Mouse (Mus musculus) cerebellum, postnatal 36 days (tissue): ENCODE results near the gene Hdhd3.

Source experiments
- DNase-seq, 2 experiments: peaks; one replicate each; pipeline ENCODE4 v3.0.0; 2021 to 2022; ENCODE audit warnings: mixed read lengths in 2 of 2

The Hdhd3 gene

DNA sequence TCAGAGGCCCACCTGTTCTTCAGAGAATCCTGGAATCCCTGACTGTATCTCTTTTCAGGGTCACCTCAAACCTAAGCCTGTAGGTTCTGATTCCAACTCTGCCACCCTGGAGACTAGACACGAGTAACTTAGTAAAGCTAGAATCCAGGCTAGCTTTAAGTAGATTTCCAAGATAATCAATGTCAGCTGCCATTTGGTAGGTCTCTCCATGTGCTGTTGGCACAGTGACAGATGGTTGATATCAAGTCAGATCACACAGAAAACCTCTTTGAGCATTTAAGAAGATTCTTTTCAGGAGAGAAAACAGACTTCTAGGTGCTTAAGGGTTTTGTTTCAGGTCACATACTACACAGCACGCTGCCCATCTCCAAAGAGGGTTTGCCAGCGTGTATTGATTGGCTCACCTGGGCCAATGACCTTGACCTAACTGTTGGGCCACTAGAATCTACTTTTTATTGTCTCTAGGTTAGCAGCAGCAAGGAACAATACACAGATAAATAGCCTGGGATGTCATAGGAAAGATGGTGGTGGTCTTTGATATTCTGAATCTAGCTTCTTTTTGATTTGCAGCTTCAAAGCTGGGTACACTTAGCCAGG is at the start of gene Hdhd3:
Gene Hdhd3 (minus strand): TSS at position 94 of the 597 bp plus-strand sequence.
- no peak for DNase-seq

DNA sequence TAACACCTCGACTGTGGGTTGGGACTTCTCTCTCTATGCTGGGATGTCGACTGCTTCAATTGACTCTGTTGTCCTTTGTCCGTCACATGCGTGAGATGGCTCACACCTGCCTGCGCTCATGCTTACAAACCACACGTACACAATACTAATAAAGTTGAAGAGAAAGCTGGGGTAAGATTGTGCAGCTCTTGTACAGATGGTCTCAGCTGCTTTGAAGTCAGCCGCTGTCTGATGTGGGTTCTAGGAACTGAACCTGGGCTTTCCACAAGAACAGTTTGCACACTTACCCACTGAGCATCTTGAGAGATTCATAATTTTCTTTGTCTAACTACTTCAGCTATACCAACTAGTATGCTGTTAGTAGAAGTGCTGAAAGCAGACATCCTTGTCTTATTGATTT is 48.7 kb upstream of the Hdhd3 start:
- DNase-seq: no peak

DNA sequence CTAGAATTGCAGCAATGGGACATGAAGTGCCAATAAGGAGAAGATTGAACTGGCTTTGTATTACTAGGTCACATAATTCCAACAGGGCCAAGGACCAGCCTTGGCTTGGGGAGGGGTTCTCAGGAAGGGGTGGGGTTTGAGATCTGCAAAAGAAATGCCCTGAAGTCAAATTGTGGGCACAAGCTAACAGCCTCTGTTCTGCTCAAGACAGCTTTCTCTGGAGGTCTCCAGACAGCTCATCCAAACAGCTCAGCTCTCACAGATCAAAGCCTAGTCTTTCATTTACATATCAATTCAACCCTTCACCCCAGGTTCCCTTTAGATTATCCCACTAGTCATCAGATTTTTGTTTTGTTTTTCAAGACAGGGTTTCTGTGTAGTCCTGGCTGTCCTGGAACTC is 41.5 kb upstream of the Hdhd3 start:
- DNase-seq: no peak

DNA sequence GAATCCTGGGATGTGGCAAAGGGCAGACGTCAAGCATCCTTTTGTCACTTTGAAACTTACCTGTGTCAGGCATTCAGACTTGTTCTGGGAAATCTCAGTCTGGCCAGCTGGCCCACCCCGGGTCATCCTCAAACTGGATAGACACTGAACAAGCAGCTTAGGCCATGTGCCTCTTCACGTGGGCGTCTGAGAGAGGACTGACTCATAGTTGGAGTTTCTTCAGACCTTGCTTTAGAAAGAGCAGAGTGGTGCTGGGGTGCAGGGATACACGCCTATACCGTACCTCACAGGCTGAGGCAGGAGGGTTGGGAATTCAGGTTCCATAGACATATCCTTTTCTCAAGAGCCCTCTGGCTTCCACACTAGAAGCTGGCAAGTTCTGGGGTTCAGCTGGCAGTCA is 40.5 kb upstream of the Hdhd3 start:
- DNase-seq: no peak

DNA sequence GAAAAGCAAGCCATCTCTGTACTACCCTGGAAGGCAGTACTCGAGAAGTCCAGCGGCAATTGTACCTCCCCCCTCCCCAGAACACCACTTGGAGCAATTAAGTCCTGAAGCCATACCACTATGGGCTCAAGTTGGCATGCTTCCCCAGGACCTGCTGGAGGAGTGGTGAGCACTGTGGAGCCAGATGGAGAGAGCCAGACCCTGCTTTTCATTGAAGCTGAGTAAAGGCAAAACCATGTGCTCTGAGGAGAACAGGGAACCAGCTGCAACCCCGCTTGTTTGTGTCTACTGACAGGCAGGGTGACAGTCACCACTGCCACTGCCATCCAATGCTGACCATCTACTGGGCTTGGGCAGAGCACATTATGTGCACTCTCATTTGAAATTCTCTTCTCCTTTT is 38.5 kb upstream of the Hdhd3 start:
- no peak for DNase-seq

DNA sequence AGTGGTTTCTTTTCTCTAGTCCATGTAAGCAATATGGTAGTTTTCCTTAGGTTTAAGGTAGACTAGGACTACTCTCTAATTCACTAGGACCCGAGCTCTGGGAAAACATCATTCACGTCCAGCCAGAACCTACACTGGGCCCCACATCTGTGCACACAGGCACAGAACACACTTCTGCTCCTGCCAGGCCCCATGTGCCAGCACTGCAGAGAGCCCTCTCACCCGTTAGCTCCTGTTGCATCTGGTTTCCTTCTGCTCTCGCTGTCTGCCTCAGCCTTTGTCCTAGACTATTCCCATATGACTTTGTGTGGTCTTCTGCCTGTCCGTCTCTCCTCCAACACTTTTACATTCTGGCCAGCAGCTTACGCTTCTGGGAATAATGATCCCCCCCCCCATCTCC is 30.5 kb upstream of the Hdhd3 start:
- DNase-seq: no peak

DNA sequence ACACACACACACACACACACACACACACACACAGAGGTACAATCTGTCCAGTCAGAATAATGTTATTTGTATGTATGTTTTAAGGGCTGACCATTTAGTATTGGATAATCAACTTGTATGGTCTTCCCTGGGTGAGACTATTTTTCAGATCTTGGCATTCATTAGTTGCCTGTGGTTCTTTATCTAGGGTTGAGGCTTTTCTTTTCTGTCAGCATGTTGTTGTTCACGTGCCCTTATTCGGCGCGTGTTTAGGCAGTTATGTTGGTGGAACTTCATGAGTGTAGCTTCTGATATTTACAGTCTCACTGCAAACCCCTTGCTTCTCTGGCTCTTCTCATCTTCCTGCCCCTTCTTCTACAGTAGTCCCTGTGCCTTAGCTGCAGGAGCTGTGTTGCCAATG is 24.4 kb upstream of the Hdhd3 start:
- no peak for DNase-seq

DNA sequence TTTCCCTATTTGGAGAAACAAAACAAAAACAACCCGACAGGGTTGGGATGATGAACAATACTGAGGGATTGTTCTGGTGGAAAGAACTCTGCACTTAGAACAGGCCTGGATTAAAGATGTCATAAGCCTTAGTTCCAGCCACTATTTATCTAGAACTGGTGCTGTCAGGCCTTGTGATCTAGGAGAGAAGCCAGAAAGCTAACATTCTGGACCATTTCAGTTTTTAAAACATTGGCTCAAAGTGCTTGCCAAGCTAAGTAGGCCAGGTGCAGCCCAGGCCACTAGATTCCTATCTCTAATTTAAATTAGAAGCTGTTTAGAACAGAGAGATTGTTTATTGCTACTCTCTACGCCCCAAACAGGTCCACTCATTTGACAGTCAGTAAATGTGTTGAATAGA is 23.0 kb upstream of the Hdhd3 start:
- DNase-seq: no peak

DNA sequence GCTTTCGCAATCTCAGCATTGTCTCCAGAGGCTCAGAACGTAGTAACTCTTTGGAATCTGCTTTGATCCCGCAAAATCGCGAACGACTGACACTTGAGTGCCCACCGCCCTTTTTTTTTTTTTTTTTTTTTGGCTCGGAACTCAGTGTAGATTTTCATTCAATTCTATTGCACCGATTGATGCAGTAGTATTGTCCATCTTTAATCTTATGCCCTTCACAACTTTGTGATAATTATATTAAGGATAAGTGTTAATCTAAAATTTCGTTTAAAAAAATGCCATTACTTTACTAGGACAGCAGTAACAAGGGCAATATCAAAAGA is 22.2 kb upstream of the Hdhd3 start:
- DNase-seq: no peak

DNA sequence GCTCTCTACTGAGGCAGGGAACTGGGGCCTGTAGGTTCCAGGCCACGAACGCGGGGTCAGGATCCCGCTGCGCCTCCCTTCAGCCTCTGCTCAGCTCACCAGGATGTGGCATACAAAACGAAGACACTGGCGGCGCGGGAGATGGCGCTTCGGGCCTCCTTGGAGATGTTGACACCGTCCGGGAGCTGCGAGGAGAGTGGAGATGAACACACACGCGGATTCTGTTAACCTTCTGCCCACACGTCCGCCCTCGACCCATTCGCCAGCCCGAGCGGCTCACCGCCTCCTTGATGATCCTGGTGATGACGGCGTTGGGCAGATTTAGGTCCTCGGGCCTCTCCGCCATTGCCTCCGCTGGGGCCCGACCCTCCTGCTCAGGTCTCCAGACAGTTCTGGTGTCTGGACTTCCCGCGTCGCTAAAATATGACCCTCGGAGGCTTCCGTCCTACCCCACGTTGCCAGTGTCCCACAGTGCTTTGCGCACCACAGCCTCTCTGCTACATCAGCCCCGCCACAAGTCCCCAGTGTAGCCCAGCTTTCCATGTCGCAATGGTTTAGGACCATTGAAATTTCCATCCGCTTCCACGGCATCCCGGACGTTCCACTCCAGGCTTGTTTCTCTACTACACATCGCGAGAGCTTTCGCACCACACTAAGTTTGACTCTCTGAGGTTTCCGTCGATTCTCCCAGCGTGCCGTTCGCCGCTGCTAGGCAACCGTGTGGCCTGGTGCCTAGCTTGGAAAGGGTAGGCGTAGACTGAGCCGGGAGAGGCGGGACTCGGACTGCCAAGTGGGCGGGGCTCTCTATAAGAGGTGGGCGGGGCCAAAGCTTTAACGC is 21.6 kb upstream of the Hdhd3 start, which contains the start of the genes Pole3 and 4933430I17Rik:
Gene Pole3 (minus strand): TSS at position 418 of the 838 bp plus-strand sequence.
Gene 4933430I17Rik (plus strand): TSS at position 719 of the 838 bp plus-strand sequence.
- peak; percentile 93 to 98 for DNase-seq

DNA sequence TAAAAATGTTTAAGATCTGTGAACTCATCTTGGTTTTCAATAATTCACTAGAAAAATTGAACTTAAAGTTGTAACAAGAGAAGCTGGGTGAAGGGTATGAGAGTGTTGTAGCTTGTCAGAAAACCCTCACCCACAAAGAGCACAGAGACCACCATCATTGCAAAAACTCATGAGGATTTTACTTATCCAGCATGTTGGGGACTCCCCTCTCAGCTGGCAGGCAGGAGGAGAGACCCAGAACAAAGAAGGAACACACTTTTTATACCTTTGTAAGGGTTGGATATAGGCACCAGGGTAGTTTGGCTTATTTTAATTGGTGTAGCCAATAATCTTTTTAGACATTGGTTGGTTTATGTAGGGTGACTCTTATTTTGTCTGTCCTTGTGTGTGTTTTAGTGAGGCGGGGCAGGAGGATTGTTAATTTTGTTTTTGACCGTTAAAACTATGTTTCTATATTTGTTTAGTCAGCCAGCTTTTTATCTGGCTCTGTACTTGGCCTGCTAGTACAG is 17.7 kb upstream of the Hdhd3 start:
- DNase-seq: no peak

DNA sequence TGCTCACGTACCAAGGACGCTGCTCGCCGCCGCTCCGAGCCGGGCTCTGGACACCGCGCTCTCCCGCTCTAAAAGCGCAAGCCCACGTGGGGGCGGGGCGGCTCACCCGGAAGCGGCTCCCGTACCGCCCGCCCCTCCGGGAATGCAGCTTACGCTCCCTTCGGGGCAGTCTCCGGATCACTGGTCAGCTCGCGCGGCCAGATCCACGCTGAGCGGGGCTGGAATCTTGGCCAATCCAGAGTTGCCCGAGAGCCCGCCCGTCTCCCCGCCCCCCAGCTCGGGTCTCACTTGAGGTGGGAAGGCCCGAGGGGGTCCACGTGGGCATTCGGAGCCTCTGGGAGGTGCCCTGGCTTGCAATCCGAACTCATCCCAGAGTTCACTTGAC is 16.6 kb upstream of the Hdhd3 start, which contains the start of gene Alad:
Gene Alad (minus strand): TSS at position 70 of the 385 bp plus-strand sequence.
- DNase-seq: peak; percentile 80 to 87

DNA sequence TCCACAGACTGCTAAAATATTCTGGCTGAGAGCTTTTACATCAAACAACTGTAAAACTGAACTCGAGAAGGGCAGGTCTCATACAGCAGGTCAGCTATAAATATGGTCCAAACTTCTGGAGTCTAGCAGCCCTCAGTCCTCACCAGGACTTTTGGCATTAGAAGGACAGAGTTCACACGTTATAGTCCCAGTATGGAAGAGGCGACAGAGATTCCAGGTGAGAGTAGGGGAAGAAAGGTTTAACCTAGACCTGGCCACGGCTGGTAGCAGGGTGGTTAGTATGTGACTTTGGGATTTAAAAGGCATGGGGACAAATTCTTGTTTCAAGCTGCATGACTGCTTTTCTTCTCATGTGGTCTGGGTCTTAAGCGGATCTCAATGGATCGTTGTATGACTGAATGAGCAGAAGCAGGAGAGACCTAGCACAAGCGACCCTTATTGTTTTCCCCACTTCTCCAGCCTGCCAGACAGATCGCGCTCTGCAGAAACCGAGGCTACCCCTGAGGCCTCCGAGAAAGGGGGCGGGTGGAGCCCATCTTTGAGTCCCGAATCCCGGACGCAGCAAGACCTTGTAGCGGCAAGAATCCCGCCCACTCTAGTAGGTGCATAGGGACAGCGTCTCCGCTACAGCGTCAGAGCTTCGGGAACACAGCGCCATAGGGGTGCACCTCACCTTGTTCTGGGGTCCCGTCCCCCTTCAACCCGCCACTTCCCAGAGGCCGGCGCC is 16.0 kb upstream of the Hdhd3 start:
- no peak for DNase-seq

DNA sequence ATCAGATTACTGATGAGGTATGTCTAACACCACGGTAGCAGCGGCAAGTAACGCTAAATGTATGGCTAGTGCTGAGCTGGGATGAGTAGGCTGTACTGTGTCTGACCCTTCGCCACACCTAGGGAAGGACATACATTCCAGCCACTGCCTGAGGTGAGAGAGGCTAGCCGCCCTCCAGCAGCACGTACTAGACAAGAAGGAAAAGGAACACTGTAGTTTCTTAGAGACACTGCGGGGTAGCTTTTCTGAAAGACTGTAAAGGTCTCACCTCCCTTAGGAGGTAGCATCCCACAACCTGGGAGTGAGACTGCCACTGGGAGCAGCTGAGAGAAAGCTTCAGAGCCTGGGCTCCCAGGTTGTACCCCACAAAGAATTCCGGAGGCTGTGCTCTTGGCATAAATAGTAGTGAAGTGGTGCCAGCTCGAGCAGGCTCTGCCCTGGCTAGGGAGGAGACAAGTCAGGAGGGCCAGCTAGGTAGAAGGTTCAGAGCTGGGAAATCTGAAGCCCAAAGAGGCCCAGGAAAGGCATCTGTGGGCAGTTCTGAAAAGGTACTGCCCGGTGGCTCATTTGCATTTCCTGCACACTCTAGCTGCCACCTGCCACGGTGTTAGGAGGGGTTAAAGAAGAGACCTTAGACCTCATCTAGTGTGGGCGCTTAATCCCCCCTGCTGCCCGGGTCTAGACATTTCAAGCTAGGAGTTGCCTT is 15.3 kb upstream of the Hdhd3 start:
- DNase-seq: peak; percentile 73 to 76

DNA sequence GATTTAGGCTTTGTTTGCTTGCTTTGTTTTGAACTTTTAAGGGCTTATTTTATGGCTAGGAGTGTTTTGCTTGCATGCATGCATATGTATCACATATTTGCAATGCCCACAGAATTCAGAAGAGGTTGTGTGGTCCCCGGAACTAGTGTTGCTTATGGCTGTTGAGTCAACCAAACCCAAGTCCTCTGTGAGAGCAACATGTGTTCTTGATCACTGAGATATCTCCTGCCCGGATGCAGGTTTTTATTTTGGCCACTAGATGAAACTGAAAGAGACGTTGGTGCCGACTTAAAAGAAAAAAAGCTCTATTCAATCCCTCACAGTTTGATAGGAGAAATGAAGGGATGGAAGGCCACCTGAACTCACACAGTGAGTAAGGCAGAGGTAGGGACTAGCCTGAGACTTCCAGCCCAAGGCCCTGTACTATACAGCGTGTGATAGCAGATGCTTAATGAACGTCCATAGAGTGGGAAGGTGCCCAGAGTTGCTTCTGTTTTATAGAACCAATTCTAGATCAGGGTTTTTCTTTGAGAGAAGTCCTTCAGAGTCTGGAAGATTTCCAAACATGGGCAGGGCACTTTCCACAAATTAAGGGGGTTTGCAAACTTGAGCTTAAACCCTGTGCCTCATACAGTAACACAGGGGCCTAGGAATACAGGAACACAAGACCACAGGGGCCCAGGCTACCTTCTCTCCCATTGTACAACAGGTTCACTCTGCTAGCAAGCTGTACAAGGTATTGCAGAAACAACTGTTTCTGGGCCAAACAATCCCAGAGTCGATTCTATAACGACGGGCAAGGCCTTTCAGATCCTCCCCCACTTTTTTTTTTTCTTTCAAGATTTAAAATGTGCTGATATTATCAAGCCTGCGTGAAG is 14.5 kb upstream of the Hdhd3 start:
- DNase-seq: no peak

DNA sequence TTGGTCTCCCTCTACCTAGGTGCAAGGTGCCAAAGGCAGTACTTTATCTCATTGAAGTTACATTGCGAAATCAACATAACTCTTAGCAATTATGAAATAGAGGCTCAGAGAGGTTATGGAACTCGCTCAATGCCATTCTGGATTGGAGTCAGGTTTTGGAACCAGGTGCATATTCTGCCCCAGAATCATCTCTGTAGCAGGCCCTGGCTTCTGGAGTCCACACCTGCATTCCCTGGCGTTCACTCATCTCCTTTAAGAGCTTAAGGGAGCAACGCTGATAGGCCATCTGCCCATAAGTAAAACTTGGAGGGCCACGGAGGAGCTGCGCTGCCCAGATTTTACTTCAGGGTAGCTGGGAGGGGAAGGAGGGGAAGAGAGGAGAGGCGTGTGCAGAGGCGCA is 13.8 kb upstream of the Hdhd3 start:
- no peak for DNase-seq

DNA sequence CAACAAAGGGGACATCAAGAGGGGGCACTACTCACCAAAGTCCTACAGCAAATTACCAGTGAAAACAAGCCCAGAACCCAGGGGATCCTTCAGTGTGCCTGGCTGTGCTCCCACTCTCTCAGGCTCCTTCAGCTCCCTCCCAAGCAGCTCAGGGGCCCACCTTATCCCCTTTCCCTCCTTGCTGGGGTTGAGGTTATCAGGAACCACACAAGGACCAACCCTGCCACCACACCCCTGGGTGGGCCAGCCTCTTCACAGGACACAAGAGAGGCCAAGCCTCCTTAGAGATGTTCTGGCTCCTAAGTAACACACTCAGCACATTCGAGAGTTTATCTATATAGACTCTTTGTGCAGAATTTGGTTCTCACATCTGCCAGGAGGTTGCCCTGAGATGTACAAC is 13.3 kb upstream of the Hdhd3 start:
- DNase-seq: no peak

DNA sequence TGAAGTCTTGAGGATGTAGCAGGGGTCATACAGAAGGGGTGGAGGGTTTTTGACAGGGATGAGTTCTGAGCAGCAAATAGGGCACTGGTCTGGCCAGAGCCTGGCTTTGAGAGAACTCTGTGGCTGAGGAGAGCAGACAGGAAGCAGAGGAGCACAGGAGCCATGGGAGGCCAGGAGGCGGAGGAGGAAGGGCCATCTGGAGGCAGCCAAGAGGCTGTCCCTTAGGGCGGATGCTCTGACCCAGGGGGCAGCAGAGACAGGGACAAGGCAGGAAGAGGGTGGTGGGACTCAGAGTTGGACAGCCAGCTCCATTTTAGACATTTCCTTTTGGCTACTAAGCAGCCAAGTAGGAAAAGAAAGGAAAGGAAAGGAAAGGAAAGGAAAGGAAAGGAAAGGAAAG is 12.8 kb upstream of the Hdhd3 start:
- peak; percentile 68 to 73 for DNase-seq

DNA sequence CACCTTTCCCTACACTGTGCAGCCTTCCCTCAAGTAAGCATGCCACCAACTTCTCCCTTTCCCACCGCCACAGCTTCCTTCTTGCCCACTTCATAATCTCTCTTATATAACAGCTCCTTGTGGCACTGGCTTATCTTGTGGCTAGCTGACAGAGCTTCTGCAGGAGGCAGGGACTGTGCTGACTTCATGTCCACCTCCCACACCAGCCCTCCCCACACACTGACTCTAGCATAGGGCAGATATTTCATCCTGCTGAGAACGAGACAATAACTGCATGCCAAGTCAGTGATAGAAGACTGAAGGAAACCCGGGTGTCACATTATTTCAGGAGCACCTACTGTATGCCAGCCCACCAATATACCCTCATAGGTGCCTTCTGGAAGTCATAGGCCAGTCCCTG is 12.2 kb upstream of the Hdhd3 start:
- peak in 1 of 2 experiments; percentile 46 for DNase-seq

DNA sequence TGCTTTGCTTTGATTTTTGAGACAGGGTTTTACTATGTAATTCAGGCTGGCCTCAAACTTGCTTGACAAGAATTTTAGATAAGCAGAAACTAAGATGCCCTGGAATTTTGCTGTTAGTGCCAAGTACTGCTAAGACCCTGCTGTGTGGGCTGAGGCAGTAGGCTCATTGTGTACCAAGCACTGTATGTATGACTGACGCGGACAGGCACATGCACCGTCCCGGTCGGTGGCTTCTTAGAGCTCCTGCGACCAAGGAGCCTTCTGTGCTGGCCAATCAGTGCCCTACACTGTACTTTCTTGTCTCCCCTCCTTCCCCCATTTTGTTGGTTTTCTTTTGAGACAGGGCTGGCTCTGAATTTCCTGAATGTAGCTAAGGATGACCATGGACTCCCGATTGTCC is 11.7 kb upstream of the Hdhd3 start:
- no peak for DNase-seq

DNA sequence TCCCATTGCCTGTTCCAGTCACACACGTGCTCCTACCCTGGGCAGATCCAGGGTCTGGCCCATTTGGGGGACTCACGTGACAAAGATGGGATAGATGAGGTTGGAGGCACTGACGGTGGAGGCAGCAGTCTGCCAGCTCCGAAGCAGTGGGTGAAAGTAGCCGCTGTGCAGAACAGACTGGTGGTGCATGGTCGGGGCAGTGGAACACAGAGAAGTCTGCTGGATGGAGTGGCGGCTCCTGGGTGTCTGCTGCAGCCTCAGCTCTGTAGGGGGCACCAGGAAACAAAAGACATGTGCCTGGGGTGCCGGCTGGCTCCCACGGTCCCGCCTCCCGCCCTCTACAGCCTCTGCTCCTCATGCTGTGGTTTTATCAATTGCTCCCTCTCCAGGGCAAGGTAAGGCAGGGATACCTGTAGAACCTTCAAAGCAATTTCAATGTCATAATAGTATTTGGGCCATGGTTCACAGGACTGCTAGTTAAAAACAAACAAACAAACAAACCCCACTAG is 10.8 kb upstream of the Hdhd3 start:
- no peak for DNase-seq

DNA sequence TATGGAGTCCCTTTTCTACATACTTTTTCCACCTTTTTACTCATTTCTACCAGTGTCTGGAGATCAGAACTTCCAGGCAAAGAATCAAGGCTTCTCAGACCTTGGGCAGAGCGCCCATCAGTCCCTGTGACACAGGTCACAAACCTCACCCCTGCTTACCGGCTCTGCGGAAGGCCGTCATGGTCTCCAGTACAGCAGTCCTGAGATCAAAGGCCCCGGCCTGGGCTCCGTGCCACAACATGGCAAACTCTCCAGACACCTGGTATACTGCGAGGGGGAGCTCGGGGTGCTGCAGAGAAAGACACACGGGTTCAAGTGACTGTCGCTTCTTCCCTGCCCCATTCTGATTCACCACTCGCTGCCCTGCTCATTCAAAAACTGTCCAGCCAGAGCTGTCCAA is 6.7 kb upstream of the Hdhd3 start:
- peak in 1 of 2 experiments; percentile 39 for DNase-seq
